Mouse (Mus musculus) lung, postnatal 0 days (tissue): ENCODE data around the gene Naa35.

Source experiments
- CTCF ChIP-seq: IDR thresholded peaks from 2 replicates; pipeline ENCODE4 v1.5.1; 2016; ENCODE audit warnings: antibody characterized with exemption, mild to moderate bottlenecking
- EP300 ChIP-seq: IDR thresholded peaks from 2 replicates; pipeline ENCODE4 v1.6.1; 2016; ENCODE audit warnings: antibody characterized with exemption, mild to moderate bottlenecking, control low read depth

- TF ChIP-seq CTCF, result no peak
- no peak for TF ChIP-seq EP300
Observed at GRCm38 (mm10) chr13:59674215-59674614, 89.2 kb downstream of the Naa35 start.
